Mouse (Mus musculus): ENCODE data around the gene Krt10. TPM values are rescaled to one million over a fixed set of nuclear protein-coding genes. Genes with fewer than 3 reads are reported as not detected.

Gene Krt10
- 1 to 10 TPM; 3.5 to 4.4 (median 3.8) TPM for total RNA-seq (2022)

DNA sequence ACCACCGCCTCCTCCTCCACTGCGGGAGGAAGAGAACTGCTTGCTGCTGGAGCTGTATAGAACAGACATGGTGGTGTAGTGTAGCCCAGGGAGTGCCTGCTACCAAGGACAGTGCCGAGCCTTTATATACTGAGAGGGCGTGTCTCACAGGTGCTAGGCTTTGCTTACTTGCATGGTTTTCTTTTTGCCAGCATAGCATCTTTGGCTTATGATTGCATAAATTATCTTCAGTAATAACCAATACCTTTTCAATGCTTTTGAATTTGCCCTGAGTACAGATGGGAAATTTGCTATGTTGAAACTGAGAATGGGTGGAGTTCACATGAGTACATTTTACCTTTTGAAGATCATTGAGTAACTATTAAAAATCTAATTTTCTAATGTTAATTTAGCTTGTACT lies at the start of gene Krt10:
TSS of gene Krt10 (minus strand) at position 101 of the 400 bp plus-strand sequence.
- DNase-seq (ENCODE audit: low spot score in 2 of 2) = no peak

DNA sequence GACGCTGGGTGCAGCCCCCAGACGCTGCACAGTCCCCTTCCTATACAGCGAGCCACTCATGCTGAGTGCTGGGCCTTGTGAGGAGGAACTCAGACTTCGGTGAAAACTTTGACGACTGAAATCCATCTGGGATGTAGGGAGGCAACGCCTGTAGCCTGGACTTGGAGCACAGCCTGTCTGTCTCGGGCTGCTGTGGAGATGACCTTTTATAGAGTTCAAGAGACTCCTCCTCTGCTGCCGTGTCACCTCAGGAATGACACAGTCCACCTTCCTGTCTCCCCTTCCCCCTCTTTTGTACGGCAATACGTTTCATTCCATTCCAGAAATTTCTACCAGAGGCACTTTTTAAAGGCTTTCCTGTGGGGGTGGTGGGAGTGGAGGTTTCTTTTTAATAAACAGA lies 48.8 kb upstream of the Krt10 start, which contains the start of gene Krt20:
TSS of gene Krt20 (minus strand) at position 179 of the 400 bp plus-strand sequence.
- DNase-seq (ENCODE audit: low spot score in 2 of 2) = no peak

DNA sequence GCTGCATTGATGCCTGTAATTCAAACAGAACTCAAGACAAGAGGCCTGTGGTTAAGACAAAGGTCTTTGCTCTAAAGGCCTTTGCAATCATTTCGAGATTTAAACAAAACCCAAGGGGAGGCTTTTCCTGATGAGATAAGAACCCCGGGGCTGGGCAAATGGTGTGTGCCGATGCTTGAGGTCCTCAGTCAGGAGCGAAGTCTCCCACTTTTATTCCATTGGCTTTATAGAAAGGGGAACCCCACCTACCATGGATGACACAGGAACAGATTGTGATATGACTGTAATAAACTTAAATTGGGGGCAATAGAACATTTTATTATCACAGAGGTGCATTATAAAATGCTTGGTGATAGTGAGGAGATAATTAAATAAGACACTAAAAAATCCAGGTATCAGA lies 47.5 kb upstream of the Krt10 start:
- no peak for DNase-seq (ENCODE audit: low spot score in 2 of 2)

DNA sequence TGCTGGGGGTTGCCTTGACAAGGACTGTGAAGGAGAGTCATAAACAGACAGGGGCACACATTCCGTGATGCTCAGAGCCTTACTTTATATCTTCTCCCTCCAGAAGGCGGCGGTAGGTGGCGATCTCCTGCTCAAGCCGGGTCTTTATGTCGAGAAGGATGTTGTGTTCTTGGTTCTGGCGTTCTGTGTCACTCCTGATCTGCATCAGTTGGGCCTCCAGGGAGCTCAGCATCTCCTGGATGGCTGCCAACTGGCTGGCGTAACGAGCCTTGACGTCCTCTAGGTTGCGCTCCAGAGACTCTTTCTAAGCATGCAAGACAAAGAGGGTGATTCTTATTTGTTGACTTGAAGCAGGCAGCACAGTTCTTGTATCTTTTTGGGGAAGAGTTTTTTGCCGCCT lies 41.5 kb upstream of the Krt10 start:
- DNase-seq (ENCODE audit: low spot score in 2 of 2) = no peak

DNA sequence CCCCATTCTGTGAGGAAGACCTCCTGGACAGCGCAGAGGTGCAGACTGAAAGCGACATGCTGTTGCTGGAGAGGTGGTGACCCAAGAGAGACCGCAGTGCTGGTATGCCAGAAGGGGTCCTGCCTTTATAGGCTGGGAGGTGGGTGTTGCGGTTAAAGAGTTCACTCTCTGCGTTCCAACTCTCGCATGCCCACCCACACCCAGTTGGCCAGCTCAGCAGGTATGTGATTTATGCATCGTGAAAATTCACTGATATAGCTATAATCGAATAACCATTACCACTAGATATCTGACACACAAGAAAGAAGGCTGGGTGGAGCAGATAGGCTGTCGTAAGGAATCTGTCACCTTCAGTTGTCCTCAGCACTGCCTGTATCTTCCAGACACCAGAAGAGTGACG lies 33.0 kb upstream of the Krt10 start, which contains the start of gene Krt12:
TSS of gene Krt12 (minus strand) at position 101 of the 400 bp plus-strand sequence.
- no peak for DNase-seq (ENCODE audit: low spot score in 2 of 2)

DNA sequence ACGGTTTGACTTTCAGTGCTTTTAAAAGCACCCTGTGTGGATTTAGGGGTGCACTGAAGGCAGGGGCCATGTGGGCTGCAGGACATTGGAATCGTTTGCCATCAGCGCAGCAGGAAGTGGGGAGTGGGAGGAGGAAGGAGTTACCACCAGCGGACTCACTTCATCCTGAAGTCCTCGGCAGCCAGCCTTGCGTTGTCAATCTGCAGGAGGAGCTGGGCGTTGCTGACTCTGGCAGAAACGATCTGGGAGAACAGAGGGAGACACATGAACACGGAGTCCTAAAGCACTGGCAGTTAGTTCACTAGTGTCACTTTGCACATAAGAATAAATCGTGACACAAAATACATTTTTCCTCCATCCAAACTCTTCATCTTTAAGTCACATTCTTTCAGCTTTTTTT lies 31.4 kb upstream of the Krt10 start:
- DNase-seq (ENCODE audit: low spot score in 2 of 2) = no peak

DNA sequence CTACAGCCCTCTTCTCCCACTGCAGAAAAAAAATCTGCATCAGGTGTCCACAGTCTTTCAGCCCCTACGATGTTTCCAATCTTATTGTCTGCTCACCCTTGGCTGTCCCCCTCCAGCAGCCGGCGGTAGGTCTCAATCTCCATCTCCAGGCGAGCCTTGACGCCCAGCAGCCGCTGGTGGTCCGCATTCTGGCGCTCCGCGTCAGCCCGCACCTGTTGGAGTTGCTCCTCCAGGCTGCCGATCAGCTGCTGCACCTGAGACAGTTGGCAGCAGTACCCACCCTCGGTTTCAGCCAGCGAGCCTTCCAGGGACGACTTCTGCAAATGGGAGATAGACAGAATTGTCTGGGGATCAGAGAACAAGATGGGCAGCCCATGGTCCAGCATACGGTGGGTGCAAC lies 28.7 kb upstream of the Krt10 start:
- no peak for DNase-seq (ENCODE audit: low spot score in 2 of 2)

DNA sequence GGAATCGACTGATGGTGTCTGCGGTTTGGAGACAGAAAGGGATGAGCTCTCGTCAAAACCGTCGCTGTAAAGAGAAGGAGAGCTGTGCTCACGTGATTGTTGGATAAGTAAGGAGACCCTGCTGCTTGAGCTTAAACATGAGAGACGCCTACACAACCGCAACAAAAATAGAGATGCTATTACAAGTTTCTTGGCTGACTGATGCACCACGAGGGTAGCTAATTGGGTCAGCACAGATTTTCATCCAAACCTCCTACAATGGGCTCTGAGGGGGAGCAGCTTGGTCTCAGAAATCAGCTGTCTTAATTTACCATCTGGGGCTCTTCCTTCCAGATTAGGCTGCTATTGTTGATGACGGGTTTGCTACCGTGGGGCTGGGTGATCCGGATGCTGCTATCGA lies 27.7 kb upstream of the Krt10 start:
- no peak for DNase-seq (ENCODE audit: low spot score in 2 of 2)

DNA sequence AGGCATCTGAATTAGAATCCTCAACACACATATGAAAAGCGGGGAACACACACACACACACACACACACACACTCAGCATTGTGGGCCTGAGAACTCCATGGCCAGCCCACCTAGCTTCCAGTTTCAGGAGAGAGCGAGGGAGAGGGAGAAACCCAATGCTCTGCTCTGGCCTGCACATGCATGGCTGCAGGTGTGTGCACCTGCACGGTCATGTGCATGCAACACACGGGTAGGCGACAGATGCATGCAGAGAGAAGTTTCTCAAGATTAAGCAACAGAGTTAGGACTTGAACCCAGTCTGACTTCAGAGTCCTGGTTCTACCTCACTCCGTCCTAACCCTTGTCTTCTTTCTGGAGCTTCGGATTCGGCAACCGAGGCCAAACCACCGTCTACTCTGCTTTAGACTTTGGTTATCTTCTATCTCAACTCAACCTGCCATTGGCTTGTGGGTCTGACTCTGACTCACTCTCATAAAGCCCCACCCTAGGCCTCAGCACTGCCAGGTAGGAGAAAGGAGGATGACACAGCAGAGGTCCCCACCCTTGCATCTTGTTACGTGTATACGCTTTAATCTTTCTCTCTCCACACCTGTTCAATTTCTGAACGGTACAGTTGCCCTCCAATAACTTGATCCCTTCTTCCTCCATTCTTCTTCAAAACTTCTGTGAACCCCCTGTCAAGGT lies 25.4 kb upstream of the Krt10 start:
- DNase-seq (ENCODE audit: low spot score in 2 of 2) = no peak

DNA sequence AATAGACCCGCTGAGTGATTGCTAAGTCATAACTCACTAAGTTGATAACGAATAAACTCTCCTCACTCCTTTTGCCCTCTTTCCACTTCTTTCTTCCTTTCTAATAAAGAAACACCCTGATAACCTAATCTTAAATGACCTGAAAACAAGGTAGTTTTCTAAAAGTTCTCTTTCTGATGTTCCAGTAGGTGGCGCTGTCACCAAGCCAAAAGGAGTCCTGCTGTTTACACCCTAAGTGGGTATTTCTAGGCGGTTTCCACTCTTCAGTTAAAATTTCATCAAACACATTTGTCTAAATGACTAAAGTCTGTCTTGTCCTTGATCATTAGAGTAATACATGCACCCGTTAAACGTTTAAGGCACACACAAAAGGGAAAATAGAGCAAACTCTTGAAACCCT lies 24.1 kb upstream of the Krt10 start:
- no peak for DNase-seq (ENCODE audit: low spot score in 2 of 2)

DNA sequence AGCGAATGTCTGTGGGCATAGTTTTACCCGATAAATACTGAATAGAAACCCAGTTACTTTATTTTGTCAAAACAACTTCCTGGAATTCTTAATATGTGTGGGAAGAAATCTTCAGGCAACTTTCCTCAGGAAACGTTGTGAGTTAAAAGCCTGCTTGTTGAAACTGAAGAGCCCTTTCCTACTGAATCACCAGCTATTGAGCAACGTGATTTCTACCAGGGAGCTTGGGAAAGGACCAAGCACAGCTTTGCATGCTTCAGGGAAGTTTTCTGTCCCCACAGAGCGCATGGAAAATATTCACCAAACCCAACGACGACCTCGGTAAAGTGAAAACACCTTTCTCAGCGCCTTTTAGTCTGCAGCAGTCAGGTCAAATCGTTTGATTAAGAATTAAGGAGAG lies 17.0 kb upstream of the Krt10 start:
- no peak for DNase-seq (ENCODE audit: low spot score in 2 of 2)

DNA sequence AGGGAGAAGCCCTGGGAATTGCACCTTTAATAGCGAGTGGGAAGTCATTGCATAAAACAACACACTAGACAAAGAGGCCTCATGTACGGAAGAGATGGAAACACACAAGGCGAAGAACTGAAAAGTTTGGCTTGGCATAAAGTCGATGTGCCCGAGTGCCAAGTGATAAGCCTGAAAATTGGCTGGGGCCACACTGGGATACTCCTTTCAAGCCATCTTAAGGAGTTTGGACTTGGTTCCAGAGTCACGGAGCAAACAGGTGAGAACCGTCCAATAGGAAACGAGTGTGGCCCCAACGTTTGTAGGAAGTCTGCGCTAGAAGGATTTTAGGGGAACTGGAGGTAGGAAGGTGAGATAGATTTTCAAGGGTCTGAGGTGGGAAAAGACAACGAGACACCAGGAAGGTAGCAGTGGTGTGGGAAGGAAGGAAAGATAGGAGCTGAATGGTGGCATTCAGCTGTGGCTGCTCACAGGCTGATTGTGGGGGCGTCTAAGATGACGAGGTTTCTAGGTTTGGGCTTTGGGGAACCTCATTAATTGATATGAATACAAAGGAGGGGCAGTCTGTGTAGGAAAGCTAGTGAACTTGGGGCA lies 10.9 kb upstream of the Krt10 start:
- no peak for DNase-seq (ENCODE audit: low spot score in 2 of 2)

DNA sequence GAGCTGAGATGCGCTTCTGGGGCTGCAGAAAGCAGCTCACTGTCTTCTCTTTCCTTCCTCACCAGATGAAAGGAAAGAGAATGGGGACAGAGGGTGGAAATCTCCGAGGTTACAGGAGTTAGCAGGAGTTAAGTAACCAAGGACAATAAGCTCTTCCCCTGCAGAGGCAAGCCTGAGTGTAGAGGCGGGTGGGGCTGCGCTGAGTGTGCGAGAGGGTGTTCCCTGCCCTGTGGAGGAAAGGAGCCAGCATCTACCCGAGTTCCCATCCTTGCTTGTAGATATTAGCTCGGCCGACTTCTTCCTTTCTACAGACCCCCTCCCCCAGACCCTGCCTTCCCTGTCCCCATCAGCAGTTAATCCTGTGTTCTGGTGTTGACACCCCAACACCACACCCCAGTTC lies 9.7 kb upstream of the Krt10 start:
- no peak for DNase-seq (ENCODE audit: low spot score in 2 of 2)

DNA sequence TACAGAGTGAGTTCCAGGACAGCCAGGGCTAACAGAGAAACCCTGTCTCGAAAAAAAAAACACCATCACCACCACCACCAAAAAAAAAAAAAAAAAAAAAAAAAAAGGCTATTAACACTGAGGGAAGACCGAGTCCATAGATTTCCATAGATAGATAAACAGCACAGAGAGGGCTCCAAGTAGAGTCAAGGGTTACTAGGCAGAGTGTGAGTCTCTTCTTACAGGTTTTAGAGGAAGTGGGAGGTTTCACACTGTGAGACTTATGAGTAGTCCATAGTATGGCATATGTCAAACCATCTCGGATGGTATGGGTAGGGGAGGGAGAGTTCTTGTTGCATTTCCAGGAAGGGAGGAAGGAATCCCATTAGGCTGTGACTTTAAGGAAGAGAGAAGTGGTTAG lies 8.9 kb upstream of the Krt10 start:
- DNase-seq (ENCODE audit: low spot score in 2 of 2) = no peak

DNA sequence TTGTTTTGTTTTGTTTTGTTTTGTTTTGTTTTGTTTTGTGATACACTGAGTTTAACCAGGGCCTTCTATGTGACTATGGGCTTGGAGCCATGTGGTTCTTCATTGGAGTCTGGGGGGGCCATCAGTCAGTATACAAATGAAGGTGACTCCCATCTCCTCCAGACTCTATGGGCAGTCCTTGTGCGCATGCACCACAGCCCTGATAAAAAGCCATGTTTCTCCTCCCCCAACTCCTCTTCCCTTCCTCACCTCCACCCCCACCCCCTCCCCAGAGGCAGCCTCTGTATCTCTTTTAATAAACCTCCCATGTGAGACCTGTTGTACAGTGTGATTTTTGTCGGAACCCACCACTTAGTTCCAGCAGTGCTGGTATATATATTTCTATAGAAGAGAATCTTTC lies 7.5 kb upstream of the Krt10 start:
- no peak for DNase-seq (ENCODE audit: low spot score in 2 of 2)

DNA sequence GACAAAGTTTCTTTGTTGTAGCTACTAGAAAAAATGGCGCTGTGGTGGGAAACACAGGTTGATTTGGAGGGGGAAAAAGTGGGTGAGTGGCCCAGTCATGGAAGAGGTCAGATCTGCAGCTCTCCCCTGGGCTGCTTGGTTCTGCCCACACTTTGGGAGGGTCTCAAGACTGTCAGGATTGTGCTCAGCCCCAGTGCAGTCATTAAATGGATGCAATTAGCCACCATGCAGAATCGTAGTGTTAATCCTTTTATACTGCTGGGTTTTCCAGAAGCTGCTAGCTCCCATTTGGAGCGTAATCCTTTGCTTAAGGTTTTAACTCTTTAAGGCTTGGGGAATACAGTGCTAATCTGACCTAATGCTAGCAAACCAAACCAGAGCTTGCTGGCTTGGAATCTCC lies 6.9 kb upstream of the Krt10 start:
- no peak for DNase-seq (ENCODE audit: low spot score in 2 of 2)

DNA sequence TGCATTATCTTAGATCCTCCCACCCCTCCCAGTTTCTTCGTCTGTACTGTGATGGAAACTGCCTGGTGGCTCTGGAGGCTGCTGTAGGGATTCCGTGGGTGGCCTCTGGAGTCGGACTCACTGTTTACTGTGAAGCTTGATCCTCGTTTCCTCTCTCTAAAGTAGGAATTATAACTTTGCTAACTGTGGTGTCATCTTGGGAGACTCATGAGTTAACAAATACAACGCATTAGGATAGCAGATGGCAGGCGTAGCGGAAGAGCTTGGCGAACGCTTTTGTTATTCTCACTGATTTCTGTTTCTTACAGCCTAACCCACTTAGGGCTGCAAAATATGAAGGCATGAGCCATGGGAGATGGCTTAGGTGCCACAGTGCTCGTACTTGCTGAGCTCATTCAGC lies 3.3 kb upstream of the Krt10 start:
- DNase-seq (ENCODE audit: low spot score in 2 of 2) = no peak

DNA sequence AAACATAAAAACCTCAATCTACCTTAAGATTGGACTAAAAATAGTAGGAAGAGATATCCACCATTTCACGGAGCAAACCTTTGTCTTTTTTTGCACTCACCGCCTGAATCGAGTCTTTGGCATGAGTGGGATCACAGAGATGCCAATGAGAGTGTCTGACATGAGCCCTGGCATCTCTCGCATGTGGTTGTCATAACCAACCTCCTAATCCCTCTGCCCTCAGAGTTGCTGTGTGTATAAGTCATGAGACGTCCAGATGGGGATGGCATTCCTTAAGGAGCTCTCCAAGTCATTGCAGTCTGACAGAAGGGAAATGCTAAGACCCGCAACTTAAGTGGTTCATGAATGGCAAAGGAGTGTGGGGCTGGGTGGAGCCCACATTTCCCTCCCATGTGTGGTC lies 2.2 kb upstream of the Krt10 start:
- DNase-seq (ENCODE audit: low spot score in 2 of 2) = no peak

DNA sequence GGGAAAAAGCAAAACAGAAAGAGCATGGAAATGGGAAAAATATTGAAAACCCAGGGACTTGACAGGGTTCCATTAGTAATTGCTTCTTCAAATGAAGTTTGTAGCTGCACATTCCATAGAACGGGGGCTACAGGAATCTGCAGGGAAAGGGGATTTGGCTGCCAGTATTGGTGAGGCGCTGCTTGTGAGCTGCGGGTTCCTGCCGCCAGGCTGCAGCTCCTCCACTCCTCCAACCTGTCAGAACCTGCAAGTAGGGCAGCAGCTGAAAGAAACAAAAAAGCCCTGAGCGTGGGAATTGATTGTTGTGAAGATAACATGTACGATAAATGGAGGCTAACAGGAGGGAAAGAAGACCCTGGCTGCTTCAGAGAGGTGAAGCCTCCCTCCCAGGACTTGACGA lies 1.7 kb upstream of the Krt10 start:
- no peak for DNase-seq (ENCODE audit: low spot score in 2 of 2)

DNA sequence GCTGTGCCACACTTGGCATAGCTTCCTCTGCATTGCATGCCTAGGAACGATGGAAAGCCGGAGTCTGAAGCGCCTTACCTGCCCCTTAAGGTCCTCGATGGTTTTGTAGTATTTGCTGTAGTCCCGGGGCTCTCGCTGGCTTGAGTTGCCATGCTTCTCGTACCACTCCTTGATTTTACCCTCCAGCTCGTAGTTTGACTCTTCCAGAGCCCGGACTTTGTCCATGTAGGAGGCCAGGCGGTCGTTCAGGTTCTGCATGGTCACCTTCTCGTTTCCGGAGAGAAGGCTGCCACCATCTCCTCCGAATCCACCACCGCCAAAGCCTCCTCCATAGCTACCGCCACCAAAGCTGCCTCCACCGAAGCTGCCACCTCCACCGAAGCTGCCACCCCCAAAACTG lies 503 bp downstream of the Krt10 start:
- no peak for DNase-seq (ENCODE audit: low spot score in 2 of 2)

DNA sequence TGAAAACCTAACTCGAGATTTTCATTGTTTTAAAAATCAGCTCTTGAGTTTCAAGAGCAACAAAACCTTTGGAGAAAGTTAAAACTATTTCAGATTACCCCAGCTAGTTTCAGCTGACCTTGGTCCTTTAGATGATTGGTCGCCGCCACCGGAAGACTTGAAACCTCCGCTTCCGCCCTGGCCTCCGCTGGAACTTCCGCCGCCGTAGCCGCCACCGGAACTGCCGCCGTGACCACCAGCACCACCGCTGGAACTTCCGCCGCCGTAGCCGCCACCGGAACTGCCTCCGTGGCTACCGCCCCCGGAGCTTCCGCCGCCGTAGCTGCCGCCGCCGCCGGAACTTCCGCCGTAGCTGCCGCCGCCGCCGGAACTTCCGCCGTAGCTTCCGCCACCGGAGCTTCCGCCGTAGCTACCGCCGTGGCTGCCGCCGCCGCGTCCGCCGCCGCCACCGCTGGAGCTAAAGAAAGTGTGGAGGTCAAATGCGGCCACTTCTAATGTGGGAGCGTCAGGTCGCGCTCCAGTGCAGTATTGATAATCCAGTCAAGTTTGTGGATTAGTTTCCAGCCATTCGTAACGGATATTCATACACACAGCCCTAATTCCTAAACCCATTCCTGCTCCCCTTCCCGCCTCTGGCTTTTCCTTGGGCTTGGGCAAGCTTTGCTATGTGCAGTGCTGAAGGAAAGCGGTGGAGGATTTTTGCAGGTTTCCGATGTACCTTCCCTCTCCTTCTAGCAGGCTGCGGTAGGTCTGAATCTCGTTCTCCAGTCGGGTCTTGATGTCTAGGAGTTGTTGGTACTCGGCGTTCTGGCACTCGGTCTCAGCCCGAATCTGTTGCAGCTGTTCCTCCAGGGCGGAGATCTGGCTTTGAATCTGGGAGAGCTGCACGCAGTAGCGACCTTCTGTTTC lies 3.1 kb downstream of the Krt10 start:
- peak; percentile 82 to 89 for DNase-seq (ENCODE audit: low spot score in 2 of 2)

DNA sequence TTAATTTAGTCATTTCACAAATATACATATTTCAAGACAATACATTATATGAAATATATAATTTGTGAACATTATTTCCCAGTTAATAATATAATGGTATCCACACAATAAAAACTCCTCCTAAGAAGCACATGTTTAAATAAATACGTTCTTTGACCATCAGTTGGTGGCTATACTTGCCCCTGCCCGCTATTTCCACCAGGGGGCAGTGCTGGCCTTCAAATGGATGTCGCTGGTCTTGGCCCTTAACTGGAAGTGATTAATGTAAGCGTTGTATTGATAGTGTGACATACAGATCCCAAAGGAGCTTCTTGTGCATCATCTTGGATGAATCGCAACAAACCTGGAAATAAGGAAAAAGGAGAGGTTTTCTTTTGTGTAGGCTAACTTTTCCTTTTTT lies 9.6 kb downstream of the Krt10 start:
- peak; percentile 35 to 46 for DNase-seq (ENCODE audit: low spot score in 2 of 2)

Data from gastrocnemius, adult 8-10 months (tissue).